Mouse (Mus musculus) c-Kit-positive CD71-negative TER-119-negative erythroid progenitor cells, embryonic 14.5 days (primary cell): ENCODE measurements at regions not wholly inside any gene's neighbourhood (a gene's known extent, or its start where the extent isn't known, plus 50 kb on each side); places are given as distances from the start of the nearest gene placed in this dataset.
"Not testable (repeated sequence)": the region's sequence is repeated elsewhere in the genome, so short reads cannot be mapped to it uniquely, and the experiment has no call there.

Experiments used
- DNase-seq: peaks from one replicate; pipeline ENCODE4 v3.0.0-alpha.2; 2013; ENCODE audit warnings: low read depth

DNA sequence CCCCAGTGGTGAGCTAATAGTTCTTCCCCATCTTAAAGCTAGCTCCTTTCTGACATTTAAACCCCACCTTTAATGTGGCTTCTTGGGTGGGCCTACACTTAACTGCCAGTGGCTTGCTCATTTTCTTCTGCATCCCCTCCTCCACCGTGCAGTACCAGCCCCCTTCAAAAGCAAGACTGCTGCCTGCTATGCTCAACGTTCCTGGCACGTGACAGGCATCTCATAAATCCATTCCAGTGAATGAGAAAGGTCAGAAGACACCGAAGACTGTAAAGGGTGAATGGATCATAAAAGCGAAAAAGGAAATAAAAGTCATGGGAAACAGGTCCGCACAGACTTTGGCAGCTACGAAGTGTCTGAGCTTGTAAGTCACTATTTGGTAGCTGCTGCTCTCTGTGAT, 212.8 kb upstream of the Prok2 start:
- DNase-seq, result no peak

DNA sequence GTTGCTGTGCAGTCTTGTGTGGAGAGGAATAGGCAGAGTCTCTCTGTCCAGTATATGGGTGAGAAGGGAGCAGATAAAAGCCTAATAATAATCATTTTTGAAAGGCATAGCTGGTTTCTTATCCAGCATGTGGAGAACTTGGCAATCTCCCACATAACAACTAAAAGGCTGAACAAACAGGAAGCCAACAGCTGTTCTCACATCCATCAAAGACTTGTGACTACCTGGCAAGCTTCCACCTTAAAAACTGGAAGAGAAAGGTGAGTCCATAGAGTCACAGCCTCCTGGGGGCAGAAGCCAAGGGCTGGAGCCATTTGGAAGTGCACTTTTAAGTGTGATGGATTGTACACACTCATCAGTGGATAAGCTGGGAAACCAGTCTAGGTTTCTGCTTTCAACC, 210.5 kb upstream of the Prok2 start:
- DNase-seq, result no peak

DNA sequence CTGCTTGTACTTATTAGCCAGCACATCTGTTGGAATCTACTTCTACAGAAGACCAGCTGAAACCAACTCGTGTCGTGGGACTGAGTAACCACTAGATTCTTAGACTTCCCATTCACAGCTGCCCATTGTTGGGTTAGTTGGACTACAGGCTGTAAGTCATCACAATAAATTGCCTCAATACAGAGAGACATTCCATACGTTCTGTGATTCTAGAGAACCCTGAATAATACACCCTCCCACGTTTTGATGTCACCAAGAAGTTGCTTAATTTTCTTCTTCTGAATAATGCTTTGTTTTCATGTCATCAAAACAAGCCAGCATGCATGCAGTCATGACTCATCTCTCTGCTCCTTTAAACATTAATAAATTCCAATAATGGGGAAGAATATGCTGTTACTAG, 209.2 kb upstream of the Prok2 start:
- DNase-seq, result no peak

GRCm38 (mm10) chr6:99934394-99934793, 208.2 kb upstream of the Prok2 start:
- DNase-seq, result no peak

- no peak for DNase-seq
Observed at GRCm38 (mm10) chr6:99933404-99933803, 207.2 kb upstream of the Prok2 start.

GRCm38 (mm10) chr6:99932923-99933322, 206.7 kb upstream of the Prok2 start:
- DNase-seq, result no peak

DNA sequence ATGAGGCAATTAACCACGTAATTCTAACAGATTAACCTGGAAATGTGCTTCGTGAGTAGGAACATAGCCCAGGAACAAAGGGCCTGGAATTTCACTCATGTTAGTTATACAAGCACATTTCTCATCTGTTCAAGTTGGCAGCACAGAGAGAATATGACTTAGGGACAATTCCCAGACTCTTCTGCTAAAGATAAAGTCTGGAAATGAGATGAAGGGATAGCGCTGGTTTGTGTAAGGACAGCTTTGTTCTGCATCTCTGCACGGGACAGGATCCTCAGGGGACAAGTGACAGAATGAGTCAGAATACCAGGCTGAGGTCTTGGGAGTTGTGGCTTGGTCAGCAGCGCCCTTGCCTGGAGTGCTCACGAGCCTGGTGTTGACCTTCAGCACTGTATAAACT, 206.2 kb upstream of the Prok2 start:
- DNase-seq, result no peak

GRCm38 (mm10) chr6:99931588-99931987, 205.4 kb upstream of the Prok2 start:
- DNase-seq, result peak; percentile 19

- no peak for DNase-seq
Observed at GRCm38 (mm10) chr6:99930316-99930715, 204.1 kb upstream of the Prok2 start.

- DNase-seq, result no peak
Observed at GRCm38 (mm10) chr6:99927933-99928555, 201.9 kb upstream of the Prok2 start.

DNA sequence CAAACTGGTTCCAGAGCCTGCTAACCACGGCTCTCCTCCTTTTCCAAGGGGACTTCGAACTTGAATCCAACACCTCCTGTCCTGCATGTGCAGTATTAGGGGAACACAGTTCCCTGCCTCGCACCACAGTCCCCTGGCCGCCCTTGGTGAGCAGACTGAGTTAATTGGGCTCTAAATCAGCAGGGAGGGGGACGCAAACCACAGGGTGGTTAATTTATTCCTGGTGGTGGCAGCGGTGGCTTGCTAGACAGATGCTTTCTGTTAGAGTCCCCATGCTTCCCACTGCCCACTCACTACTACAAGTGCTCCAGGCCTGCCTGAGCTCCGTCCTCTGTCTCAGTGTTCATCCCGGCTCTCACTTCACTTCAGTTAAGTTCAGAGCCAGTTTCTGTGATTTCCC, 198.0 kb upstream of the Prok2 start:
- no peak for DNase-seq

- DNase-seq, result no peak
Observed at GRCm38 (mm10) chr6:99921966-99922365, 195.8 kb upstream of the Prok2 start.

DNA sequence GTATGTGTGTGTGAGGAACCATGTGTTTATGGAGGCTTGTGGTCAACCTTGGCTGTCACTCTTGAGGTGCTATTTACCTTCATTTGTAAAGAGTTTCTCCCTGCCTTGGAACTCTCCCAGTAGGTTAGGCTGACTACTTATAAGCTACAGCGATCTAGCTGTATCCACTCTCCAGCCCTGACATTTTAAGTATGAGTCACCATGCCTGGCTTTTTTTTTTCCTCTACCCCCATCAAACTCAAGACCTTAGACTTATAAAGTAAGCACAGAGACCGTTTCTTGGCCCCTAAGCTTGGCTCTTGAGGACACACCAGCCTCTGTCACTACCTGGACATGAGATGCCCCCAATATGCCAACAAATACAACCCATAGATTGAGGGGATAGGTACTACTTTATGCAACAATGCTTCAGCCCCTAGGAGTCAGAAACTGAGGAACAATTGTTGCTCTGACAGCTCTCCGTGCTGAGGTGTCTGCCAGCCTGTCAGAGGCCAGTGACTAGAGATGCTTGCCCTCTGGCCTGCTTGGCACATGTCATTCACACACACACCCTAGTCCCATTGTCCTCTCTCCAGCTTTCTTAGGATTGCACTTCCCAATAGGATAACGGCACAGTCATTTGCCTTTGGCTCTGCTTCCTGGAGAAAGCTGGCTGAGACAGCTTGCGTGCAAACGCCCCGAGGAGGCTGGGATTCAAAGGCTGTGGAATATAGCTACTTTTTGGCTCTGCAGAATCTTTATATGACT, 193.8 kb upstream of the Prok2 start:
- DNase-seq, result no peak

GRCm38 (mm10) chr6:99918351-99918750, 192.2 kb upstream of the Prok2 start:
- no peak for DNase-seq

DNA sequence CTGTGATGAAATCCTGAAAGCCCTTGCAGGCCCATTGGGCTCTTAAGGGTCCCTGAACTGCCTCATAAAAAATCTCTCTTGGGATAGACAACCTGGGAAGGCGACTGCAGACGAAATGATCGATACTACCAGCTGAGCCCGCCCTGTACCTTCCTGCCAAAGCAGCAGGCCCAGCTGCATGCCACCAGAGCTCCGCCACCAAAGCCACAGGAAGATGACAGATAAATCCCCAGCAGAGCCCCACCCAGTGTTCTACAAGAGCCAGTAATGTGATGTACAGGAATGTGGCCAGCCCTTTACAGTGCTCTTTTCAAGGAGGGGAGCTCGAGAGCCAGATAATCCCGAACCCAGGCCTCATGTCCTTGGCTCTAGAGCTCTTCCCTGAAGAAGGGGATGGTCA, 183.7 kb upstream of the Prok2 start:
- DNase-seq, result no peak

DNA sequence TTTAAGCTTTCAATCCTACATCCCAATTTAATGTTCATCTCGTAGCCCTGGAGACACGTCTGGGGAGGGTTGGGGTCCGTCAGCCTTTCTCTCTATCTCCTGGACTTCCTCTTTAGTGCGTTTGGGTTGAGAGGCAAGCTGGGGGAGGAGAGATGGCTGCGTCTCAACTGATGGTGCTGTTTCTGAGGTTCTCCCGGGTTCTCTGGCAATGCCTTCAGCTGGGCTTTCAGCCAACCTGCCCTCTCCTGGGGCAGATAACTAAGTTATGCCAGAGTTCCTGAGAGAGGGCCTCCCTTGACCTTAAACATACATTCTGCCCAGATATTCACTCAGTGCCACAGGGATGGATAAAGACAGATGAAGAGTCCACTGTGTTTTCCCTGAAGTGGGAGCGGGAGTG, 183.3 kb upstream of the Prok2 start:
- DNase-seq, result no peak

- DNase-seq, result no peak
Observed at GRCm38 (mm10) chr6:99908066-99908465, 181.9 kb upstream of the Prok2 start.

- no peak for DNase-seq
Observed at GRCm38 (mm10) chr6:99905194-99905593, 179.0 kb upstream of the Prok2 start.

- DNase-seq, result no peak
Observed at GRCm38 (mm10) chr6:99904607-99905006, 178.4 kb upstream of the Prok2 start.

GRCm38 (mm10) chr6:99904044-99904443, 177.9 kb upstream of the Prok2 start:
- not testable (repeated sequence) for DNase-seq

- no peak for DNase-seq
Observed at GRCm38 (mm10) chr6:99901564-99901963, 175.4 kb upstream of the Prok2 start.

GRCm38 (mm10) chr6:99901146-99901545, 175.0 kb upstream of the Prok2 start:
- DNase-seq, result no peak

GRCm38 (mm10) chr6:99899704-99900103, 173.5 kb upstream of the Prok2 start:
- no peak for DNase-seq

GRCm38 (mm10) chr6:99898077-99898476, 171.9 kb upstream of the Prok2 start:
- DNase-seq, result no peak
